Mouse (Mus musculus) liver, embryonic 12.5 days (tissue): ENCODE data around the gene Slc30a6. TPM values are rescaled to one million over a fixed set of nuclear protein-coding genes. Genes with fewer than 3 reads are reported as not detected.

ENCODE experiments used
- ATAC-seq: fragments of 200-750 bp; cut with Nextera tagmentation; 2 replicates; pipeline ENCODE4 v1.8.0; 2017; ENCODE audit warnings: moderate number of reproducible peaks, mild to moderate bottlenecking, moderate library complexity
- H3K27ac ChIP-seq: fragments of 300-500 bp; sonication (generic); 2 replicates; pipeline ENCODE4 v1.5.1; 2016; ENCODE audit warnings: mild to moderate bottlenecking
- H3K27me3 ChIP-seq: fragments of 300-500 bp; sonication (generic); replicated peaks from 2 replicates; pipeline ENCODE4 v1.6.1; 2016; ENCODE audit warnings: mild to moderate bottlenecking, moderate library complexity
- H3K36me3 ChIP-seq: fragments of 300-500 bp; sonication (generic); 2 replicates; pipeline ENCODE4 v1.6.1; 2016; ENCODE audit warnings: mild to moderate bottlenecking, moderate library complexity
- H3K4me1 ChIP-seq: fragments of 300-500 bp; sonication (generic); 2 replicates; pipeline ENCODE4 v1.6.1; 2016
- H3K4me2 ChIP-seq: fragments of 300-500 bp; sonication (generic); 2 replicates; pipeline ENCODE4 v1.6.1; 2016; ENCODE audit warnings: mild to moderate bottlenecking, moderate library complexity
- H3K4me3 ChIP-seq: fragments of 300-500 bp; sonication (generic); 2 replicates; pipeline ENCODE4 v1.5.1; 2016; ENCODE audit warnings: mild to moderate bottlenecking, moderate library complexity
- H3K9ac ChIP-seq: fragments of 300-500 bp; sonication (generic); 2 replicates; pipeline ENCODE4 v1.6.1; 2016; ENCODE audit warnings: mild to moderate bottlenecking, moderate library complexity
- H3K9me3 ChIP-seq: fragments of 300-500 bp; sonication (generic); replicated peaks from 2 replicates; pipeline ENCODE4 v1.6.1; 2016; ENCODE audit warnings: mild to moderate bottlenecking, moderate library complexity
- WGBS: fragments of 180-500 bp; shearing (Covaris S2); methylation state at CpG from one replicate; pipeline ENCODE4 v1.1.7; 2016; ENCODE audit not compliant: insufficient replicate concordance; 5-methylcytosine and 5-hydroxymethylcytosine counted together
- polyA plus RNA-seq: library from polyadenylated mRNA; unstranded; fragments of >200 nt; fragmentation: Nextera tagmentation; extraction: Ambion mirVana; gene quantifications from 2 replicates; pipeline ENCODE4 v1.2.1, GENCODE M21; 2016

Slc30a6 gene
- polyA plus RNA-seq, 1 experiment from 2014 or later = 22.4 TPM

DNA sequence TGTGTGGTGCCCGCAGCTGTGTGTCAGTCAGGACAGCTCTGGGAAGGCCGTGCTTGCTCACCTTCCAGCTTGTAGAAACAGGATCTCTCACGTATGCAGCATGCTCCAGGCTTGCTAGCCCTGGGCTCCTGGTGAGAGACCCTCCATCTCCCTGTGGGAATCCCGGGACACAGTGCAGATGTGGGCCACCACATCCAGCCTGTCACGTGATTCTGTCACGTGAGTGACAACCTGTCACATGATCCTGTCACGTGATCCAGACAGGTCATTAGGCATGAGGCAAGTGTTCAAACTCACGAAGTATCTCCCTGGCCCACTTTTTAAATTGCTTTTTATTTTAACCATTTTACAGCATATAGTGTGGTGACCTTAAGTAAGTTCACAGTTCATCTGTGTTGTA lies 17.9 kb downstream of the Slc30a6 start:
- WGBS = 83% methylated on average over 8 of the region's 8 CpGs
- Histone ChIP-seq H3K9ac (no peak overlapping the region), H3K36me3 (peaks cover 87% of the 10 kb centered on the region), H3K27ac (no peak overlapping the region), H3K9me3 (no peaks in the 10 kb centered on the region), H3K4me1 (peaks cover 8% of the 10 kb centered on the region), H3K4me3 (no peak overlapping the region), H3K4me2 (no peak overlapping the region), H3K27me3 (no peaks in the 10 kb centered on the region)
- ATAC-seq = peak; percentile 42; the same call in 1 of the 2 replicates

- no peak overlapping the region for H3K4me3 ChIP-seq
- no peak overlapping the region for H3K27ac ChIP-seq
- H3K36me3 ChIP-seq = peaks cover 86% of the 10 kb centered on the region
- no peak for ATAC-seq
- H3K4me1 ChIP-seq = peaks cover 8% of the 10 kb centered on the region
- WGBS = 34% methylated on average over 1 of the region's 1 CpGs
- no peak overlapping the region for H3K4me2 ChIP-seq
- H3K9ac ChIP-seq = no peak overlapping the region
- H3K9me3 ChIP-seq = no peaks in the 10 kb centered on the region
- H3K27me3 ChIP-seq = no peaks in the 10 kb centered on the region
These were observed 19.3 kb downstream of the Slc30a6 start for GRCm38 (mm10) chr17:74414671-74415070.

DNA sequence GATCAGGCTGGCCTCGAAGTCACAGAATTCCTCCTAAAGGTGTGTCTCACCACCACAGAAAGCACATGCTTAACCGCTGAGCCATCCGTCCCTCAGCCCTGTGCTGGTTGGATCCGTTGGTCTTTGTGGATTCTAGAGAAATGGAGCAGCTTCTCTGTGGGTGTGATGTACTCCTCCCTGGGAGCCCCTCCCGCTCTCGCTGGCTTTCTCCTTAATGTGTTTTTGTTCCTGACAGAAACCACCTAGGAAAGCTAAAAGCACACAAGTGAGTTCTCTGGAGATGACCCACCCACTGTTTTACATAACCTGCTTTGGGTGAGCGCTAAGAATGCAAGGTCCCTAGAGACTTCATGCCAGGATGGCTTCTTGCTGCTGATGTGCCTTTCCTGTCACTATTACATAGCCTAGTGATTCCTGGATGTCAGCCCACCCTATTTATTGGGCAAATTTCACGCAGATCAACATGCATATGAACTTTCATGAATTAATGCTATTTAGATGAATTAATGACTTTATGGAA lies 21.5 kb downstream of the Slc30a6 start:
- no peak overlapping the region for H3K4me2 ChIP-seq
- H3K27ac ChIP-seq = no peak overlapping the region
- no peak for ATAC-seq
- H3K27me3 ChIP-seq = no peaks in the 10 kb centered on the region
- H3K4me1 ChIP-seq = peaks cover 8% of the 10 kb centered on the region
- no peak overlapping the region for H3K9ac ChIP-seq
- H3K4me3 ChIP-seq = no peak overlapping the region
- WGBS = 83% methylated on average over 8 of the region's 8 CpGs
- no peaks in the 10 kb centered on the region for H3K9me3 ChIP-seq
- peaks cover 87% of the 10 kb centered on the region for H3K36me3 ChIP-seq

- Histone ChIP-seq H3K4me2 (no peak overlapping the region), H3K9me3 (no peaks in the 10 kb centered on the region), H3K36me3 (peaks cover 88% of the 10 kb centered on the region), H3K27ac (no peak overlapping the region), H3K27me3 (no peaks in the 10 kb centered on the region), H3K4me3 (no peak overlapping the region), H3K9ac (no peak overlapping the region), H3K4me1 (peaks cover 8% of the 10 kb centered on the region)
- 69% methylated on average over 4 of the region's 4 CpGs for WGBS
- no peak for ATAC-seq
These were observed 22.8 kb downstream of the Slc30a6 start for GRCm38 (mm10) chr17:74418171-74418570.

DNA sequence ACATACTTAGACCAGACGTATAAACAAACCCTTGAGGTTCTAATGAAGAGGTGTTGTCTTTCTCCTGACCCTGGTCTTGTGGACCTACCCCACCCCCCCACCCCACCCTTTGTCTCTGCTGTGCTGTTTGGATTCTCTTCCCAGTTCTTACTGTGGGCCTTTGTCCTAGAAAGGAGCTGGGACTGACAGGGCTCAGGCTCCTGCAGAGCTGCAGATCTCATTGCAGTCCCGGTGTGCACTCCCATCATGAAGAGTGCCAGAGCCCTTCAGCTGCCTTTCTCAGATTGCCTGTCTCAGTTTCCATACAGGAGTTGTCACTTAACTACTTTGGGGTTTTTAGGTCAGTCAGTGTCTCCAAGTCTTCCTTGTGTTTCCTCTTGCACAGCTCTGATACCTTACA lies 25.2 kb downstream of the Slc30a6 start:
- Histone ChIP-seq H3K4me3 (no peak overlapping the region), H3K9ac (no peak overlapping the region), H3K36me3 (peaks cover 86% of the 10 kb centered on the region), H3K27ac (no peak overlapping the region), H3K9me3 (no peaks in the 10 kb centered on the region), H3K27me3 (no peaks in the 10 kb centered on the region), H3K4me2 (no peak overlapping the region), H3K4me1 (no peaks in the 10 kb centered on the region)
- ATAC-seq = no peak
- 79% methylated on average over 2 of the region's 2 CpGs for WGBS

DNA sequence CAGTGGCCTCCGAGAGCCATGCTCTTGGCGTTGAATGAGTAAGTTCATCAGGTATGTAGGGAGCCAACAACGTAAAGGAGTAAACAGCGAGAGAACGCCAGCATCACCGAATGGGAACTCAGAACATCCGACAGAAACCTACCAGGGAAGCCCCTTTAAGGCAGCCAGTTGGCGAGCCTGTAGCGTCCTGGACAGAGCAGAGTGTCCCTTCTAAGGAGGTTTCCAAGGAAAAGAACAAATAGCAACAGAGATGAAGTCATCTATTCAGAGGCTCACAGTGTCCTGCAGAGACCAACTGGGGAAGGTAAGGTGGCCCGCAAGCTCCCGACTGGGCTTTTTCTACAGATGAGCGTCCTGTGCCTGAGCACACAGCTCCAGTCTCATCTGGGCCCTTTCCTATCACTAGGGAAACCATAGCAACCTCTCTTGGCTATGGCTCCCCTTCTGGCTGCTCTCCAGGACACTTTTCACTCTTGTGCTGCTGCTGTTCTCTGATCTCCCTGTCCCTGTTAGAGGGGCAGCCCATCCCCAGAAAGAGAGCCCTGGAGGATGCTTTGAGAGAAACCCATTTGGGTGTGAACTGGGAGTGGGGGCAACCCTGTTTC lies 29.1 kb downstream of the Slc30a6 start:
- no peak overlapping the region for H3K27ac ChIP-seq
- H3K9me3 ChIP-seq = no peaks in the 10 kb centered on the region
- no peak overlapping the region for H3K4me3 ChIP-seq
- ATAC-seq = no peak
- H3K27me3 ChIP-seq = no peaks in the 10 kb centered on the region
- peaks cover 78% of the 10 kb centered on the region for H3K36me3 ChIP-seq
- 83% methylated on average over 12 of the region's 12 CpGs for WGBS
- no peak overlapping the region for H3K4me2 ChIP-seq
- no peak overlapping the region for H3K9ac ChIP-seq
- H3K4me1 ChIP-seq = no peaks in the 10 kb centered on the region

- H3K9me3 ChIP-seq = no peaks in the 10 kb centered on the region
- ATAC-seq = no peak
- 75% methylated on average over 8 of the region's 8 CpGs for WGBS
- H3K27ac ChIP-seq = no peak overlapping the region
- no peak overlapping the region for H3K9ac ChIP-seq
- no peak overlapping the region for H3K4me2 ChIP-seq
- peaks cover 27% of the 10 kb centered on the region for H3K36me3 ChIP-seq
- H3K4me1 ChIP-seq = 0 out of 2 replicates have a peak, but pooled peaks cover 11% of the 10 kb centered on the region
- H3K27me3 ChIP-seq = no peaks in the 10 kb centered on the region
- no peak overlapping the region for H3K4me3 ChIP-seq
These were observed 34.7 kb downstream of the Slc30a6 start for GRCm38 (mm10) chr17:74430074-74430473.

- WGBS = 68% methylated on average over 13 of the region's 13 CpGs
- H3K27ac ChIP-seq = no peak overlapping the region
These were observed 36.1 kb downstream of the Slc30a6 start for GRCm38 (mm10) chr17:74431481-74431880.

DNA sequence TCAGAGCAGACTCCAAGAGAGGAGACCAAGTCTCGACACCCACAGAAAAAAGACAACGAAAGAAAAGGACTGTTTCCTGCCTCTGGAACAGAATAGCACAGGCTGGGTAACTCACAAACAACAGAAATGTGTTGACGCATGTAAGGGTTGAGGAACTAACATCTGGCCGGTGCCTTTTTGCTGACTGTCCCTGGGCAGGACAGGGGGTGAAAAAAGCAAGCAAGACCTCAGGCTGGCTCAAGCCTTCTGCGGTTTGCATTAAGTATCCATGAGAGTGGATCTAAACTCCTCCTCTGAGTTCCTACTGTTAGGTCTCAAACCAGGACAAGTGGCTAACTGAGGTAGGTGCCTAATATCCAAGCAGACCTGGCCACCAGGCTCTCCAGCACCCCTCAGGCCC lies 37.2 kb downstream of the Slc30a6 start:
- Histone ChIP-seq H3K27ac (no peak overlapping the region), H3K36me3 (peaks cover 7% of the 10 kb centered on the region), H3K4me3 (no peak overlapping the region), H3K9me3 (no peaks in the 10 kb centered on the region), H3K9ac (no peak overlapping the region), H3K4me1 (0 out of 2 replicates have a peak, but pooled peaks cover 11% of the 10 kb centered on the region), H3K4me2 (no peak overlapping the region), H3K27me3 (no peaks in the 10 kb centered on the region)
- no peak for ATAC-seq
- WGBS = 65% methylated on average over 5 of the region's 5 CpGs

More at GRCm38 (mm10) chr17:74431481-74431880, 36.1 kb downstream of the Slc30a6 start:
- Histone ChIP-seq H3K36me3 (peaks cover 19% of the 10 kb centered on the region), H3K9me3 (no peaks in the 10 kb centered on the region), H3K9ac (no peak overlapping the region), H3K4me3 (no peak overlapping the region), H3K27me3 (no peaks in the 10 kb centered on the region), H3K4me1 (0 out of 2 replicates have a peak, but pooled peaks cover 11% of the 10 kb centered on the region), H3K4me2 (no peak overlapping the region)
- ATAC-seq = peak; percentile 40

GRCm38 (mm10) chr17:74437762-74438161 lies 42.4 kb downstream of the Slc30a6 start:
- no peaks in the 10 kb centered on the region for H3K4me1 ChIP-seq
- H3K27ac ChIP-seq = no peak overlapping the region
- no peak overlapping the region for H3K4me2 ChIP-seq
- no peak for ATAC-seq
- H3K36me3 ChIP-seq = no peaks in the 10 kb centered on the region
- H3K4me3 ChIP-seq = no peak overlapping the region
- no peak overlapping the region for H3K9ac ChIP-seq
- H3K27me3 ChIP-seq = no peaks in the 10 kb centered on the region
- WGBS = 74% methylated on average over 9 of the region's 9 CpGs
- H3K9me3 ChIP-seq = no peaks in the 10 kb centered on the region

DNA sequence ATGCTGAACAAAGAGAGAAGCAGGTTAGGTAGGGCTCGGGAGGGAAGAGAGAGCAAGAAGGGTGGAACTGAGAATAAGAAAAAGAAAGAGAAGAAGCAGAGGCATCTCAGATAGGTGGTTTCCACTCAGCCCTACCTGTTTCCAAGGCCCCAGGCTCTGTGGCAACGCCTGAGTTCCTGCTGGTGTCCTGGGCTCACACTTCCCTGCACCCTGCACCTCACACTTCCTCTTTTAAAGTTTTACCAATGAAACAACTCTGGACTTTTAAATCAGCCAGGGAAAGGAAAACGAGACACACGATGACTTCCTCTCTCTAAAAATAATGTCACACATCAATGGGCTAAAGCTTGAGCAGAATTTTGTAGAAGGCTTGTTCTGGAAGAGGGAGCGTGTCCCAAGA lies 45.1 kb downstream of the Slc30a6 start:
- no peaks in the 10 kb centered on the region for H3K27me3 ChIP-seq
- 32% methylated on average over 5 of the region's 5 CpGs for WGBS
- no peak for ATAC-seq

DNA sequence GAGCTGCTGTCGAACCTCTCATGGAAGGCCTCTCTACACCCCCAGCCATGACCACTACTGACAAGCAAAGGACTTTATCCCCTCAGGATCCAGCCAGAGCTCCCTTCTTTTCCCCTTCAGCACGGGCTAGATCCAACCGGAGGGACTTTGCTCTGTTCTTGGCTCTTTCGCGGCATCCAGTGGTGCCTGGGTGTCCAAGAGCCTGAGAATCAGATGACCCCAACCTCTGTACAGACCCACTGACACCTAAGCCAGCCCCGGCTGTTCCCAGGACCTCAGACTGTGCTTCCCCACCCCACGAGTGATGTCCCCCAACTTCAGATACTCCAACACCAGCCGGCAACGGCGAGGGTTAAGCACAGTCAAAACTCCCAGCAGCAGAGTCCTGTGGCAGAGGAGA lies 54.4 kb downstream of the Slc30a6 start:
- no peak overlapping the region for H3K27ac ChIP-seq
- 78% methylated on average over 10 of the region's 10 CpGs for WGBS
- H3K9me3 ChIP-seq = no peaks in the 10 kb centered on the region

More for the DNA sequence above, 45.1 kb downstream of the Slc30a6 start:
- H3K9me3 ChIP-seq = no peaks in the 10 kb centered on the region
- H3K9ac ChIP-seq = no peak overlapping the region
- no peak overlapping the region for H3K4me3 ChIP-seq
- H3K36me3 ChIP-seq = no peaks in the 10 kb centered on the region
- no peaks in the 10 kb centered on the region for H3K4me1 ChIP-seq
- H3K27ac ChIP-seq = no peak overlapping the region
- H3K4me2 ChIP-seq = no peak overlapping the region

GRCm38 (mm10) chr17:74453928-74454327 lies 58.5 kb downstream of the Slc30a6 start:
- Histone ChIP-seq H3K27me3 (no peaks in the 10 kb centered on the region), H3K4me2 (no peak overlapping the region), H3K9me3 (no peaks in the 10 kb centered on the region), H3K9ac (no peak overlapping the region), H3K4me3 (no peak overlapping the region), H3K36me3 (no peaks in the 10 kb centered on the region), H3K4me1 (no peaks in the 10 kb centered on the region), H3K27ac (no peak overlapping the region)
- 53% methylated on average over 3 of the region's 3 CpGs for WGBS
- ATAC-seq = no peak

More for the DNA sequence above, 54.4 kb downstream of the Slc30a6 start:
- Histone ChIP-seq H3K27me3 (no peaks in the 10 kb centered on the region), H3K4me3 (no peak overlapping the region), H3K4me2 (no peak overlapping the region), H3K36me3 (no peaks in the 10 kb centered on the region), H3K9ac (no peak overlapping the region), H3K4me1 (no peaks in the 10 kb centered on the region)
- ATAC-seq = no peak
